Mouse (Mus musculus) CH12.LX (cell line): ENCODE measurements around the gene Nsmce1.

Experiments used
- CTCF ChIP-seq, 2 experiments: IDR thresholded peaks in 1 of 2; conservative IDR thresholded peaks in 1 of 2; 2 replicates each; pipeline ENCODE4 v1.5.1; 2011 to 2012; ENCODE audit warnings: low read depth in 2 of 2, low read length in 2 of 2, improper control_type of control experiment in 1 of 2, inconsistent platforms in 1 of 2, mild to moderate bottlenecking in 1 of 2, moderate library complexity in 1 of 2
- E2F4 ChIP-seq: IDR thresholded peaks from 2 replicates; pipeline ENCODE4 v1.6.1; 2011; ENCODE audit warnings: low read depth, low read length, improper control_type of control experiment; ENCODE audit not compliant: insufficient replicate concordance
- EP300 ChIP-seq: IDR thresholded peaks from 2 replicates; pipeline ENCODE4 v1.6.1; 2011; ENCODE audit warnings: low read length, improper control_type of control experiment
- POLR2A ChIP-seq: IDR thresholded peaks from 2 replicates; pipeline ENCODE4 v1.6.1; 2011; ENCODE audit warnings: low read depth, mild to moderate bottlenecking, improper control_type of control experiment, low read length
- POLR2AphosphoS2 ChIP-seq: IDR thresholded peaks from 2 replicates; pipeline ENCODE4 v1.6.1; 2011; ENCODE audit warnings: low read depth, low read length, improper control_type of control experiment
- SMC3 ChIP-seq: IDR thresholded peaks from 2 replicates; pipeline ENCODE4 v1.6.1; 2011; ENCODE audit warnings: low read depth, low read length, improper control_type of control experiment
- USF1 ChIP-seq: IDR thresholded peaks from 2 replicates; pipeline ENCODE4 v1.6.1; 2014; ENCODE audit warnings: low read depth, mild to moderate bottlenecking, inconsistent platforms, low read length, improper control_type of control experiment
- ZKSCAN1 ChIP-seq: IDR thresholded peaks from 2 replicates; pipeline ENCODE4 v1.6.1; 2012; ENCODE audit warnings: low read depth, inconsistent platforms, low read length, improper control_type of control experiment, borderline replicate concordance
- ZMIZ1 ChIP-seq: IDR thresholded peaks from 2 replicates; pipeline ENCODE4 v1.6.1; 2012; ENCODE audit warnings: low read depth, mild to moderate bottlenecking, inconsistent platforms, low read length, improper control_type of control experiment

DNA sequence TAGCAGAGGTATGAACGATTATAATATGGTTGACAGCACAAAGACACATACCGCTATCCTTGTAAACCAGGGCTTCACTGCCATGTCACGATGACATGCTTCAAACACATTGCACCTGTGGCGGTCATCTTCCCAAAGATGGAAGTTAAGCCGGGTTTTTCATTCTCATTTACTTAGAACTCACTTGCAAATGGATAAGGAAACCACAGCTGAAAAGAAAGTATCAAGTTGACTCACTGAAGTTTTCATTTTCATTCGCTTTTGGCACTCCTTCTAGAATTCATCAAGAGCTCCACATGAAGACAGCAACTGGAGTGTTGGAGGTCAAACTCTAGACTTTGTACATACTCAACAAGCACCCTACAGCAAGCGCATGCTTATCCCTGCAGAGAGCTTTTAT, 9.5 kb upstream of the Nsmce1 start:
- TF ChIP-seq ZMIZ1 (no peak), ZKSCAN1 (no peak), USF1 (no peak), SMC3 (no peak), CTCF (conservative IDR thresholded peaks at IDR 0.05 in 1 of 2, IDR thresholded peaks at IDR 0.05 in 1 of 2; ENCODE audit: low read depth in 2 of 2, low read length in 2 of 2) (no peak), EP300 (peak; percentile 91), POLR2A (no peak), POLR2AphosphoS2 (no peak), E2F4 (0 out of 2 replicates have a peak, but pooled peaks have one; percentile 65)
